In genomic region chr5:25497720-25498345, GRCm38 (mm10) we compare ENCODE assay signal across 8 mouse cellular contexts. TPM values are rescaled to one million over a fixed set of nuclear protein-coding genes. Genes with fewer than 3 reads are reported as not detected.
DNase-seq lines count a peak whose midpoint lies in the region; ATAC-seq and TF ChIP-seq lines count a peak whose summit lies in the region.

No protein-coding gene starts in this region.

- H3K9ac ChIP-seq in embryonic facial prominence, embryonic 15.5 days, result peak overlapping the region; percentile 80
- H3K9ac ChIP-seq in heart, embryonic 12.5 days, result peak overlapping the region; percentile 99
- H3K9ac ChIP-seq in kidney, postnatal 0 days (ENCODE audit: low read depth, low read length), result peak overlapping the region; percentile 97
- H3K9ac ChIP-seq in liver, embryonic 13.5 days, result peak overlapping the region; percentile 99
- H3K9ac ChIP-seq in neural tube, embryonic 11.5 days (ENCODE audit: low read length), result peak overlapping the region; percentile 95

- TF ChIP-seq CTCF in kidney, postnatal 0 days (IDR thresholded peaks at IDR 0.05; ENCODE audit: low read depth), result no peak

- H3K4me2 ChIP-seq in embryonic facial prominence, embryonic 15.5 days (replicated peaks), result peak overlapping the region; percentile 62
- H3K4me2 ChIP-seq in heart, embryonic 12.5 days, result peak overlapping the region; percentile 78
- H3K4me2 ChIP-seq in kidney, postnatal 0 days (ENCODE audit: low read length), result peak overlapping the region; percentile 76
- peak overlapping the region; percentile 98 for H3K4me2 ChIP-seq in liver, embryonic 13.5 days
- peak overlapping the region; percentile 81 for H3K4me2 ChIP-seq in neural tube, embryonic 11.5 days (ENCODE audit: low read depth)

- under 1% methylated on average over 78 of the region's 78 CpGs for WGBS in embryonic facial prominence, embryonic 15.5 days
- WGBS in heart, embryonic 12.5 days, result under 1% methylated on average over 65 of the region's 78 CpGs
- 0% methylated on average over 64 of the region's 78 CpGs for WGBS in kidney, postnatal 0 days
- WGBS in liver, embryonic 13.5 days (ENCODE audit: insufficient replicate concordance), result under 1% methylated on average over 77 of the region's 78 CpGs
- under 1% methylated on average over 68 of the region's 78 CpGs for WGBS in neural tube, embryonic 11.5 days

- peak; percentile 13; the same call in 1 of the 2 replicates for ATAC-seq in embryonic facial prominence, embryonic 15.5 days (ENCODE audit: insufficient number of reproducible peaks, low FRiP score, low TSS enrichment, low read depth)
- peak; percentile 23 for ATAC-seq in heart, embryonic 12.5 days (ENCODE audit: insufficient number of reproducible peaks, low FRiP score)
- 0 out of 2 replicates have a peak, but pooled peaks have one; percentile 3 for ATAC-seq in kidney, postnatal 0 days (replicated peaks; ENCODE audit: low FRiP score, low read depth)
- peak; percentile 62 for ATAC-seq in liver, embryonic 13.5 days (ENCODE audit: low read depth)
- ATAC-seq in neural tube, embryonic 11.5 days (ENCODE audit: insufficient read depth, low FRiP score, low TSS enrichment), result peak; percentile 28

- H3K4me3 ChIP-seq in embryonic facial prominence, embryonic 15.5 days (replicated peaks), result peak overlapping the region; percentile 98
- peak overlapping the region; percentile 100 for H3K4me3 ChIP-seq in heart, embryonic 12.5 days
- peak overlapping the region; percentile 100 for H3K4me3 ChIP-seq in kidney, postnatal 0 days (replicated peaks; ENCODE audit: low read depth, low read length)
- H3K4me3 ChIP-seq in liver, embryonic 13.5 days (replicated peaks), result peak overlapping the region; percentile 99
- H3K4me3 ChIP-seq in neural tube, embryonic 11.5 days (ENCODE audit: low read depth, low read length), result peak overlapping the region; percentile 98

- H3K9me3 ChIP-seq in embryonic facial prominence, embryonic 15.5 days (replicated peaks), result no peaks in the 10 kb centered on the region
- no peaks in the 10 kb centered on the region for H3K9me3 ChIP-seq in heart, embryonic 12.5 days (replicated peaks)
- H3K9me3 ChIP-seq in kidney, postnatal 0 days (replicated peaks; ENCODE audit: low read length), result no peaks in the 10 kb centered on the region
- H3K9me3 ChIP-seq in liver, embryonic 13.5 days (replicated peaks), result no peaks in the 10 kb centered on the region
- no peaks in the 10 kb centered on the region; the same call in 1 of the 2 replicates for H3K9me3 ChIP-seq in neural tube, embryonic 11.5 days (ENCODE audit: control insufficient read depth, low read length)

- peak overlapping the region; percentile 99 for H3K27ac ChIP-seq in embryonic facial prominence, embryonic 15.5 days (replicated peaks)
- H3K27ac ChIP-seq in heart, embryonic 12.5 days (ENCODE audit: poor library complexity, severe bottlenecking), result peak overlapping the region; percentile 100
- peak overlapping the region; percentile 100 for H3K27ac ChIP-seq in kidney, postnatal 0 days
- peak overlapping the region; percentile 97 for H3K27ac ChIP-seq in liver, embryonic 13.5 days
- H3K27ac ChIP-seq in neural tube, embryonic 11.5 days (ENCODE audit: low read depth, low read length), result peak overlapping the region; percentile 99

- H3K4me1 ChIP-seq in embryonic facial prominence, embryonic 15.5 days, result peaks cover 15% of the 10 kb centered on the region
- peaks cover 9% of the 10 kb centered on the region; the same call in 1 of the 2 replicates for H3K4me1 ChIP-seq in heart, embryonic 12.5 days (replicated peaks)
- H3K4me1 ChIP-seq in kidney, postnatal 0 days (replicated peaks; ENCODE audit: insufficient read depth, low read length), result no peaks in the 10 kb centered on the region; the same call in 1 of the 2 replicates
- peaks cover 40% of the 10 kb centered on the region for H3K4me1 ChIP-seq in liver, embryonic 13.5 days (replicated peaks)
- peaks cover 8% of the 10 kb centered on the region; the same call in 1 of the 2 replicates for H3K4me1 ChIP-seq in neural tube, embryonic 11.5 days (ENCODE audit: control insufficient read depth, insufficient read depth, low read length)

- DNase-seq in B cell, adult 2 months, result peak; percentile 54
- DNase-seq in adrenal gland, postnatal 4 days (ENCODE audit: low spot score in 2 of 2), result peak; percentile 11 to 31
- DNase-seq in kidney, postnatal 0 days (ENCODE audit: low spot score), result peak; percentile 61
- DNase-seq in liver, embryonic 13.5 days, result peak; percentile 58
- DNase-seq in neural tube, embryonic 11.5 days (ENCODE audit: low spot score), result peak; percentile 66
- peak; percentile 66 for DNase-seq in testis, postnatal 14 days (ENCODE audit: low spot score)

- H3K27me3 ChIP-seq in embryonic facial prominence, embryonic 15.5 days, result no peaks in the 10 kb centered on the region
- no peaks in the 10 kb centered on the region for H3K27me3 ChIP-seq in heart, embryonic 12.5 days (replicated peaks)
- H3K27me3 ChIP-seq in kidney, postnatal 0 days (ENCODE audit: insufficient read depth, low read length), result no peaks in the 10 kb centered on the region
- H3K27me3 ChIP-seq in liver, embryonic 13.5 days, result no peaks in the 10 kb centered on the region
- no peaks in the 10 kb centered on the region for H3K27me3 ChIP-seq in neural tube, embryonic 11.5 days (ENCODE audit: control insufficient read depth, insufficient read depth, low read length)

- H3K36me3 ChIP-seq in embryonic facial prominence, embryonic 15.5 days, result no peaks in the 10 kb centered on the region
- no peaks in the 10 kb centered on the region for H3K36me3 ChIP-seq in heart, embryonic 12.5 days
- H3K36me3 ChIP-seq in kidney, postnatal 0 days (ENCODE audit: insufficient read depth, low read length), result no peaks in the 10 kb centered on the region
- H3K36me3 ChIP-seq in liver, embryonic 13.5 days, result no peaks in the 10 kb centered on the region
- H3K36me3 ChIP-seq in neural tube, embryonic 11.5 days (ENCODE audit: control insufficient read depth, insufficient read depth, low read length), result no peaks in the 10 kb centered on the region

RNA-seq across cellular contexts. Expression of gene Kmt2c, which starts 0.8 kb away (rescaled TPM):
- 10 to 100 TPM; 57.3 to 64.1 TPM for total RNA-seq in adrenal gland, postnatal 4 days (2021)
- polyA plus RNA-seq in embryonic facial prominence, embryonic 15.5 days (2015; fragmentation: Nextera tagmentation; extraction: Ambion mirVana), result 13.6 and 16.6 TPM in 2 replicates
- polyA plus RNA-seq in heart, embryonic 12.5 days (2016; fragmentation: Nextera tagmentation; extraction: Ambion mirVana), result 12.3 and 13.7 TPM in 2 replicates
- 9.7 and 10.0 TPM in 2 replicates for polyA plus RNA-seq in kidney, postnatal 0 days (2015; fragmentation: Nextera tagmentation; extraction: Ambion mirVana)
- polyA plus RNA-seq in liver, embryonic 13.5 days (2015; fragmentation: Nextera tagmentation; extraction: Ambion mirVana), result 5.6 and 6.3 TPM in 2 replicates
- polyA plus RNA-seq in neural tube, embryonic 11.5 days (2014; fragmentation: Nextera tagmentation; extraction: Ambion mirVana), result 18.7 and 19.8 TPM in 2 replicates

RNA-seq across cellular contexts. Expression of gene Cct8l1, which starts 18.0 kb away (rescaled TPM):
- total RNA-seq in adrenal gland, postnatal 4 days (2021), result not detected
- not detected in 2 replicates for polyA plus RNA-seq in embryonic facial prominence, embryonic 15.5 days (2015; fragmentation: Nextera tagmentation; extraction: Ambion mirVana)
- 0.14 TPM in 1 of 2 replicates, not detected in the other for polyA plus RNA-seq in heart, embryonic 12.5 days (2016; fragmentation: Nextera tagmentation; extraction: Ambion mirVana)
- polyA plus RNA-seq in kidney, postnatal 0 days (2015; fragmentation: Nextera tagmentation; extraction: Ambion mirVana), result not detected in 2 replicates
- not detected in 2 replicates for polyA plus RNA-seq in liver, embryonic 13.5 days (2015; fragmentation: Nextera tagmentation; extraction: Ambion mirVana)
- not detected in 2 replicates for polyA plus RNA-seq in neural tube, embryonic 11.5 days (2014; fragmentation: Nextera tagmentation; extraction: Ambion mirVana)

Comparison
In these comparisons a context has a peak if more than half of its experiments do, and no peak if none do; other contexts are left out.
1. Peak in every context shown above with its lines: DNase-seq, ATAC-seq, H3K4me3 ChIP-seq and H3K27ac ChIP-seq.
2. ATAC-seq: peak in every context shown above with its lines; median percentile 62 in liver, embryonic 13.5 days; 28 in neural tube, embryonic 11.5 days; 23 in heart, embryonic 12.5 days; 13 in embryonic facial prominence, embryonic 15.5 days; 3 in kidney, postnatal 0 days.